In the genomic region with DNA sequence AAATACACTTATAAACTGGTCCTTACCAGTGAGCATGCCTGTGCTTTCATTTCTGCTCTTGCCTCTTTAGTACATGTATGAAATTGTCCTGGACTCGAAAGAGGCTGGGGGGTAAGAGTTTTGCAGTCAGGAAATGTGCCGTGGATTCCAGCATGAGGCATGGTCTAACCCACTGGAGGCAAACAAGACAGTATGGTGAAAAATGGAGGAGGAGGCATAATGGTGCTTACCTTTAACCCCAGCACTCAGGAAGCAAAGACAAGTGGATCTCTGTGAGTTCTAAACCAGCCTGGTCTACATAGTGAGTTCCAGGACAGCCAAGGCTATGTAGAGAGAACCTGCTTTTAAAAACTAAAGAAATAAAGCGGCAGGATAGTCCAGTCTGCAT, we compare ENCODE assay signal across 15 mouse cellular contexts. TPM values are rescaled to one million over a fixed set of nuclear protein-coding genes. Genes with fewer than 3 reads are reported as not detected.
A peak's percentile ranks its signal among the peaks of the same experiment; 100 is the strongest.
DNase-seq lines count a peak whose midpoint lies in the region; ATAC-seq and TF ChIP-seq lines count a peak whose summit lies in the region.
"Had no signal": no experiment of that assay in that cellular context is flagged by ENCODE, and none has a peak within 500 bp of the region (broad histone marks: within the 10 kb centered on the region; RNA-seq: fewer than 3 reads in every experiment).

No protein-coding gene starts in this region.

- H3K27ac ChIP-seq in forebrain, embryonic 15.5 days (replicated peaks), result peak overlapping the region; percentile 31; the same call in 1 of the 2 replicates
- H3K27ac ChIP-seq in forebrain, embryonic 10.5 days, result no peak overlapping the region
- H3K27ac ChIP-seq in heart, postnatal 0 days (ENCODE audit: low read depth), result peak overlapping the region; percentile 71
- 0 out of 2 replicates have a peak overlapping the region, but pooled peaks have one; percentile 6 for H3K27ac ChIP-seq in lung, embryonic 14.5 days (ENCODE audit: low read depth)
- peak overlapping the region; percentile 39; the same call in 1 of the 2 replicates for H3K27ac ChIP-seq in limb, embryonic 15.5 days
- H3K27ac ChIP-seq: embryonic facial prominence, embryonic 15.5 days; hindbrain, embryonic 13.5 days; stomach, embryonic 15.5 days had no signal

- no peak overlapping the region for H3K4me2 ChIP-seq in forebrain, embryonic 15.5 days (replicated peaks)
- peak overlapping the region; percentile 35; the same call in 1 of the 2 replicates for H3K4me2 ChIP-seq in heart, postnatal 0 days (ENCODE audit: low read depth, low read length)
- H3K4me2 ChIP-seq in lung, embryonic 14.5 days, result no peak overlapping the region
- H3K4me2 ChIP-seq in limb, embryonic 15.5 days, result 0 out of 2 replicates have a peak overlapping the region, but pooled peaks have one; percentile 10
- H3K4me2 ChIP-seq: embryonic facial prominence, embryonic 15.5 days; hindbrain, embryonic 13.5 days had no signal

- DNase-seq in forebrain, embryonic 10.5 days (ENCODE audit: extremely low spot score, low spot score), result no peak
- no peak for DNase-seq in heart, postnatal 0 days (ENCODE audit: low spot score)
- no peak for DNase-seq in heart, postnatal 10 days
- no peak for DNase-seq in lung, embryonic 14.5 days
- no peak for DNase-seq in lung, postnatal 14 days
- no peak for DNase-seq in urinary bladder, postnatal 14 days (ENCODE audit: low spot score)
- DNase-seq: B cell, adult 2 months; spleen, adult 18-20 months; thymus, adult 2 months had no signal

- WGBS in forebrain, embryonic 15.5 days, result 87% methylated on average over 3 of the region's 3 CpGs
- 86% methylated on average over 3 of the region's 3 CpGs for WGBS in forebrain, embryonic 10.5 days
- WGBS in heart, postnatal 0 days, result 49% methylated on average over 3 of the region's 3 CpGs
- WGBS in lung, embryonic 14.5 days, result 74% methylated on average over 3 of the region's 3 CpGs
- WGBS in limb, embryonic 15.5 days, result 51% methylated on average over 3 of the region's 3 CpGs

- TF ChIP-seq EP300 in heart, postnatal 0 days (IDR thresholded peaks at IDR 0.05; ENCODE audit: low read depth), result no peak

- no peaks in the 10 kb centered on the region for H3K36me3 ChIP-seq in forebrain, embryonic 15.5 days
- no peaks in the 10 kb centered on the region for H3K36me3 ChIP-seq in forebrain, embryonic 10.5 days (replicated peaks)
- H3K36me3 ChIP-seq in heart, postnatal 0 days (replicated peaks; ENCODE audit: control insufficient read depth, insufficient read depth, low read length), result no peaks in the 10 kb centered on the region
- no peaks in the 10 kb centered on the region for H3K36me3 ChIP-seq in lung, embryonic 14.5 days (ENCODE audit: insufficient read depth)
- no peaks in the 10 kb centered on the region for H3K36me3 ChIP-seq in limb, embryonic 15.5 days
- H3K36me3 ChIP-seq: embryonic facial prominence, embryonic 15.5 days; hindbrain, embryonic 13.5 days; stomach, embryonic 15.5 days had no signal

- H3K4me1 ChIP-seq in forebrain, embryonic 15.5 days, result peaks cover 10% of the 10 kb centered on the region; the same call in 1 of the 2 replicates
- H3K4me1 ChIP-seq in forebrain, embryonic 10.5 days, result no peaks in the 10 kb centered on the region
- H3K4me1 ChIP-seq in heart, postnatal 0 days (ENCODE audit: control insufficient read depth, insufficient read depth), result peaks cover 9% of the 10 kb centered on the region; the same call in 1 of the 2 replicates
- H3K4me1 ChIP-seq in lung, embryonic 14.5 days (ENCODE audit: insufficient read depth), result no peaks in the 10 kb centered on the region
- peaks cover 14% of the 10 kb centered on the region; the same call in 1 of the 2 replicates for H3K4me1 ChIP-seq in limb, embryonic 15.5 days
- H3K4me1 ChIP-seq: hindbrain, embryonic 13.5 days; stomach, embryonic 15.5 days had no signal

- no peak overlapping the region for H3K4me3 ChIP-seq in forebrain, embryonic 15.5 days
- no peak overlapping the region for H3K4me3 ChIP-seq in forebrain, embryonic 10.5 days
- no peak overlapping the region for H3K4me3 ChIP-seq in heart, postnatal 0 days (ENCODE audit: low read depth, low read length)
- H3K4me3 ChIP-seq in lung, embryonic 14.5 days (ENCODE audit: low read depth, low read length), result no peak overlapping the region
- no peak overlapping the region for H3K4me3 ChIP-seq in limb, embryonic 15.5 days
- H3K4me3 ChIP-seq: embryonic facial prominence, embryonic 15.5 days; hindbrain, embryonic 13.5 days; megakaryocyte, embryonic 14.5 days; stomach, embryonic 15.5 days had no signal

- no peak overlapping the region for H3K9ac ChIP-seq in forebrain, embryonic 15.5 days (replicated peaks)
- H3K9ac ChIP-seq in heart, postnatal 0 days (replicated peaks; ENCODE audit: low read depth, low read length), result no peak overlapping the region
- H3K9ac ChIP-seq in lung, embryonic 14.5 days, result no peak overlapping the region
- H3K9ac ChIP-seq in limb, embryonic 15.5 days, result no peak overlapping the region
- H3K9ac ChIP-seq: embryonic facial prominence, embryonic 15.5 days; hindbrain, embryonic 13.5 days; stomach, embryonic 15.5 days had no signal

- no peaks in the 10 kb centered on the region for H3K9me3 ChIP-seq in forebrain, embryonic 15.5 days
- H3K9me3 ChIP-seq in forebrain, embryonic 10.5 days, result no peaks in the 10 kb centered on the region
- H3K9me3 ChIP-seq in heart, postnatal 0 days (replicated peaks; ENCODE audit: control insufficient read depth, low read length), result no peaks in the 10 kb centered on the region
- no peaks in the 10 kb centered on the region for H3K9me3 ChIP-seq in lung, embryonic 14.5 days (ENCODE audit: low read depth, low read length)
- H3K9me3 ChIP-seq in limb, embryonic 15.5 days, result no peaks in the 10 kb centered on the region
- H3K9me3 ChIP-seq: embryonic facial prominence, embryonic 15.5 days; hindbrain, embryonic 13.5 days; stomach, embryonic 15.5 days had no signal

- H3K27me3 ChIP-seq in forebrain, embryonic 15.5 days, result no peaks in the 10 kb centered on the region
- H3K27me3 ChIP-seq in forebrain, embryonic 10.5 days (ENCODE audit: poor library complexity, severe bottlenecking), result no peaks in the 10 kb centered on the region
- H3K27me3 ChIP-seq in heart, postnatal 0 days (ENCODE audit: control insufficient read depth, insufficient read depth, low read length), result no peaks in the 10 kb centered on the region
- H3K27me3 ChIP-seq in lung, embryonic 14.5 days (ENCODE audit: insufficient read depth, low read length), result no peaks in the 10 kb centered on the region
- H3K27me3 ChIP-seq in limb, embryonic 15.5 days, result no peaks in the 10 kb centered on the region
- H3K27me3 ChIP-seq: embryonic facial prominence, embryonic 15.5 days; hindbrain, embryonic 13.5 days; megakaryocyte, embryonic 14.5 days; stomach, embryonic 15.5 days had no signal

- intact Hi-C loops in heart, postnatal 10 days (cut with DNase I), result no loop called here

- ATAC-seq in forebrain, embryonic 15.5 days (replicated peaks), result no peak
- ATAC-seq in heart, postnatal 0 days (ENCODE audit: insufficient read depth, low read depth), result no peak
- no peak for ATAC-seq in lung, embryonic 14.5 days (ENCODE audit: insufficient read depth)
- no peak for ATAC-seq in limb, embryonic 15.5 days (ENCODE audit: insufficient number of reproducible peaks, low FRiP score, low TSS enrichment, low read depth)

- no peak for TF ChIP-seq CTCF in heart, postnatal 0 days (IDR thresholded peaks at IDR 0.05; ENCODE audit: low read depth)
- no peak for TF ChIP-seq CTCF in lung, embryonic 14.5 days (IDR thresholded peaks at IDR 0.05; ENCODE audit: low read depth)

RNA-seq across cellular contexts. Expression of a gene that starts 33.9 kb away (rescaled TPM):
- 8.9 and 9.0 TPM in 2 replicates for polyA plus RNA-seq in forebrain, embryonic 15.5 days (2015; fragmentation: Nextera tagmentation; extraction: Ambion mirVana)
- 7.6 and 8.6 TPM in 2 replicates for polyA plus RNA-seq in forebrain, embryonic 10.5 days (2016; fragmentation: Nextera tagmentation; extraction: Ambion mirVana)
- total RNA-seq in heart, postnatal 0 days (2014; rRNA removed; ENCODE audit: low replicate concordance), result 16.8 and 27.3 TPM in 2 replicates
- 5.5 and 5.9 TPM in 2 replicates for polyA plus RNA-seq in heart, postnatal 0 days (2015; fragmentation: Nextera tagmentation; extraction: Ambion mirVana)
- 10 to 100 TPM; 40.6 to 44.5 TPM for total RNA-seq in heart, postnatal 10 days (2021)
- polyA plus RNA-seq in lung, embryonic 14.5 days (2014; fragmentation: Nextera tagmentation; extraction: Ambion mirVana), result 12.2 and 12.6 TPM in 2 replicates
- 6.0 and 8.0 TPM in 2 replicates for polyA plus RNA-seq in limb, embryonic 15.5 days (2015; fragmentation: Nextera tagmentation; extraction: Ambion mirVana)

Comparison
In these comparisons a context has a peak if more than half of its experiments do, and no peak if none do; other contexts are left out.
1. H3K4me2 ChIP-seq: peak in heart, postnatal 0 days (single experiment) and limb, embryonic 15.5 days (single experiment); none in forebrain, embryonic 15.5 days (single experiment) and lung, embryonic 14.5 days (single experiment).